Mouse (Mus musculus): ENCODE measurements around the gene Fam219a. TPM values are rescaled to one million over a fixed set of nuclear protein-coding genes. Genes with fewer than 3 reads are reported as not detected.

Gene Fam219a
- total and polyA plus RNA-seq, 2 experiments from 2014 or later, result 24.1 to 130 TPM

GRCm38 (mm10) chr4:41497995-41498845 is 71.1 kb downstream of the Fam219a start:
- Histone ChIP-seq H3K4me1 (ENCODE audit: insufficient read depth, low read length) (peaks cover 12% of the 10 kb centered on the region; the same call in 1 of the 2 replicates), H3K4me3 (ENCODE audit: low read depth, low read length) (peak overlapping the region; percentile 23), H3K4me2 (ENCODE audit: low read depth, low read length, poor library complexity, severe bottlenecking) (peak overlapping the region; percentile 48), H3K36me3 (ENCODE audit: insufficient read depth, low read length) (no peaks in the 10 kb centered on the region), H3K27ac (ENCODE audit: low read depth, low read length) (no peak overlapping the region), H3K9me3 (ENCODE audit: low read length) (no peaks in the 10 kb centered on the region), H3K9ac (replicated peaks; ENCODE audit: low read length, poor library complexity, severe bottlenecking) (no peak overlapping the region; the same call in 1 of the 2 replicates), H3K27me3 (ENCODE audit: insufficient read depth, low read length) (peaks cover 27% of the 10 kb centered on the region; the same call in 1 of the 2 replicates)
- no peak for DNase-seq (ENCODE audit: low spot score)
- no peak; the same call in 1 of the 2 replicates for ATAC-seq (ENCODE audit: low FRiP score)
- no peak for TF ChIP-seq CTCF (IDR thresholded peaks at IDR 0.05)
- 24% methylated on average over 72 of the region's 72 CpGs for WGBS

GRCm38 (mm10) chr4:41497579-41497978 is 71.8 kb downstream of the Fam219a start:
- peak; percentile 56 for DNase-seq (ENCODE audit: low spot score)
- Histone ChIP-seq H3K27me3 (ENCODE audit: insufficient read depth, low read length) (peaks cover 27% of the 10 kb centered on the region; the same call in 1 of the 2 replicates), H3K4me1 (ENCODE audit: insufficient read depth, low read length) (peaks cover 8% of the 10 kb centered on the region; the same call in 1 of the 2 replicates), H3K4me3 (ENCODE audit: low read depth, low read length) (peak overlapping the region; percentile 23), H3K9me3 (ENCODE audit: low read length) (no peaks in the 10 kb centered on the region), H3K9ac (replicated peaks; ENCODE audit: low read length, poor library complexity, severe bottlenecking) (no peak overlapping the region; the same call in 1 of the 2 replicates), H3K4me2 (ENCODE audit: low read depth, low read length, poor library complexity, severe bottlenecking) (peak overlapping the region; percentile 48), H3K36me3 (ENCODE audit: insufficient read depth, low read length) (no peaks in the 10 kb centered on the region), H3K27ac (ENCODE audit: low read depth, low read length) (no peak overlapping the region)
- peak; percentile 18; the same call in 1 of the 2 replicates for ATAC-seq (ENCODE audit: low FRiP score)
- TF ChIP-seq CTCF (IDR thresholded peaks at IDR 0.05), result peak; percentile 73
- 5% methylated on average over 34 of the region's 34 CpGs for WGBS

GRCm38 (mm10) chr4:41497046-41497445 is 72.3 kb downstream of the Fam219a start:
- H3K36me3 ChIP-seq (ENCODE audit: insufficient read depth, low read length), result no peaks in the 10 kb centered on the region
- peak overlapping the region; percentile 23; the same call in 1 of the 2 replicates for H3K4me3 ChIP-seq (ENCODE audit: low read depth, low read length)
- H3K27ac ChIP-seq (ENCODE audit: low read depth, low read length), result no peak overlapping the region
- WGBS, result 53% methylated on average over 5 of the region's 5 CpGs
- peak overlapping the region; percentile 48; the same call in 1 of the 2 replicates for H3K4me2 ChIP-seq (ENCODE audit: low read depth, low read length, poor library complexity, severe bottlenecking)
- no peak overlapping the region for H3K9ac ChIP-seq (replicated peaks; ENCODE audit: low read length, poor library complexity, severe bottlenecking)
- DNase-seq (ENCODE audit: low spot score) (no peak), ATAC-seq (ENCODE audit: low FRiP score) (no peak)
- 0 out of 2 replicates have a peak, but pooled peaks cover 7% of the 10 kb centered on the region for H3K4me1 ChIP-seq (ENCODE audit: insufficient read depth, low read length)
- no peak for TF ChIP-seq CTCF (IDR thresholded peaks at IDR 0.05)
- H3K9me3 ChIP-seq (ENCODE audit: low read length), result no peaks in the 10 kb centered on the region
- peaks cover 27% of the 10 kb centered on the region; the same call in 1 of the 2 replicates for H3K27me3 ChIP-seq (ENCODE audit: insufficient read depth, low read length)

GRCm38 (mm10) chr4:41495850-41496249 is 73.5 kb downstream of the Fam219a start:
- no peak overlapping the region for H3K9ac ChIP-seq (replicated peaks; ENCODE audit: low read length, poor library complexity, severe bottlenecking)
- no peak overlapping the region for H3K27ac ChIP-seq (ENCODE audit: low read depth, low read length)
- WGBS, result 71% methylated on average over 11 of the region's 11 CpGs
- H3K36me3 ChIP-seq (ENCODE audit: insufficient read depth, low read length), result no peaks in the 10 kb centered on the region
- DNase-seq (ENCODE audit: low spot score) (peak; percentile 86), ATAC-seq (ENCODE audit: low FRiP score) (peak; percentile 66)
- H3K9me3 ChIP-seq (ENCODE audit: low read length), result no peaks in the 10 kb centered on the region
- H3K4me1 ChIP-seq (ENCODE audit: insufficient read depth, low read length), result 0 out of 2 replicates have a peak, but pooled peaks cover 7% of the 10 kb centered on the region
- H3K4me3 ChIP-seq (ENCODE audit: low read depth, low read length), result no peak overlapping the region
- H3K4me2 ChIP-seq (ENCODE audit: low read depth, low read length, poor library complexity, severe bottlenecking), result no peak overlapping the region
- peaks cover 27% of the 10 kb centered on the region; the same call in 1 of the 2 replicates for H3K27me3 ChIP-seq (ENCODE audit: insufficient read depth, low read length)
- no peak for TF ChIP-seq CTCF (IDR thresholded peaks at IDR 0.05)

GRCm38 (mm10) chr4:41495076-41495475 is 74.3 kb downstream of the Fam219a start:
- Histone ChIP-seq H3K9me3 (ENCODE audit: low read length) (no peaks in the 10 kb centered on the region), H3K27ac (ENCODE audit: low read depth, low read length) (no peak overlapping the region), H3K4me1 (ENCODE audit: insufficient read depth, low read length) (0 out of 2 replicates have a peak, but pooled peaks cover 7% of the 10 kb centered on the region), H3K36me3 (ENCODE audit: insufficient read depth, low read length) (no peaks in the 10 kb centered on the region), H3K27me3 (ENCODE audit: insufficient read depth, low read length) (peaks cover 21% of the 10 kb centered on the region; the same call in 1 of the 2 replicates), H3K4me2 (ENCODE audit: low read depth, low read length, poor library complexity, severe bottlenecking) (no peak overlapping the region), H3K4me3 (ENCODE audit: low read depth, low read length) (no peak overlapping the region), H3K9ac (replicated peaks; ENCODE audit: low read length, poor library complexity, severe bottlenecking) (no peak overlapping the region)
- 82% methylated on average over 4 of the region's 4 CpGs for WGBS
- no peak for ATAC-seq (ENCODE audit: low FRiP score)
- DNase-seq (ENCODE audit: low spot score), result no peak
- TF ChIP-seq CTCF (IDR thresholded peaks at IDR 0.05), result no peak

- DNase-seq (ENCODE audit: low spot score), result no peak
- Histone ChIP-seq H3K9ac (replicated peaks; ENCODE audit: low read length, poor library complexity, severe bottlenecking) (no peak overlapping the region), H3K9me3 (ENCODE audit: low read length) (no peaks in the 10 kb centered on the region), H3K27ac (ENCODE audit: low read depth, low read length) (no peak overlapping the region), H3K36me3 (ENCODE audit: insufficient read depth, low read length) (no peaks in the 10 kb centered on the region), H3K27me3 (ENCODE audit: insufficient read depth, low read length) (peaks cover 17% of the 10 kb centered on the region; the same call in 1 of the 2 replicates), H3K4me1 (ENCODE audit: insufficient read depth, low read length) (0 out of 2 replicates have a peak, but pooled peaks cover 6% of the 10 kb centered on the region), H3K4me3 (ENCODE audit: low read depth, low read length) (no peak overlapping the region), H3K4me2 (ENCODE audit: low read depth, low read length, poor library complexity, severe bottlenecking) (no peak overlapping the region)
- 56% methylated on average over 3 of the region's 3 CpGs for WGBS
- TF ChIP-seq CTCF (IDR thresholded peaks at IDR 0.05), result no peak
- no peak for ATAC-seq (ENCODE audit: low FRiP score)
These were observed 75.0 kb downstream of the Fam219a start for GRCm38 (mm10) chr4:41494378-41494777.

Measured in midbrain, postnatal 0 days (tissue).